Mouse (Mus musculus) gastrocnemius, postnatal 36 days (tissue): ENCODE results near the gene Tmem52b. TPM values are rescaled to one million over a fixed set of nuclear protein-coding genes. Genes with fewer than 3 reads are reported as not detected.
A peak's percentile ranks its signal among the peaks of the same experiment; 100 is the strongest.

Experiments
- DNase-seq, 2 experiments: peaks; one replicate each; pipeline ENCODE4 v3.0.0; 2022
- intact Hi-C: fragments of 180-260 bp; cut with DNase I; formaldehyde crosslinking; loops from one replicate; pipeline ENCODE4 v1.15.1; 2025
- total RNA-seq, 2 experiments: library from RNA; stranded (reverse); gene quantifications; 2 replicates each; pipeline ENCODE4 v1.2.3; 2021

Gene Tmem52b
- total RNA-seq, 2 experiments from 2014 or later, result not detected

GRCm38 (mm10) chr6:129529605-129530004 is 17.2 kb downstream of the Tmem52b start:
- intact Hi-C loops, result loop anchor here (5.0 to 10.0 kb wide), 2 partner anchors 685 to 767 kb away; no protein-coding TSS in a partner anchor

GRCm38 (mm10) chr6:129530261-129530660 is 17.9 kb downstream of the Tmem52b start:
- intact Hi-C loops, result loop anchor here (5.0 to 10.0 kb wide), 2 partner anchors 685 to 768 kb away; no protein-coding TSS in a partner anchor
- DNase-seq, result no peak

More at GRCm38 (mm10) chr6:129529605-129530004, 17.2 kb downstream of the Tmem52b start:
- no peak for DNase-seq

DNA sequence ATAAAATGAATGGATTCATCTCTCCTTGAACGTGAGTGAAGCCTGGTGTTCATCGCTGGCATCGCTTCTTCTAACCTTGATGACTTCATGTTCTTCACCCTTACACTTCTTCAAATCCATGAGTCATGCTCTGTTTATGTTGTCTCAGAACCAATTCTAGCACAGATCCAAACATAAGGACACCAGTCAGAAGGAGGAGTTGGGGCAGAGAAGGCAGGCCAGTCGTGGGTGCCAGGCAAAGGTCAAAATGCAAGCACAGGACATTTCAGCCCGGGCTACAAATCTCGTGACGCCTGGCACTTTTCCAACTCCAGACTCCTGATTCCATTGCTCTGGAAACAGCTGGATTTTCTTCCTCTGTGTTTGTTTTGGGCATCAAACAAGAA is 20.2 kb downstream of the Tmem52b start:
- intact Hi-C loops, result loop anchor here (5.0 to 10.0 kb wide), 2 partner anchors 688 to 770 kb away; no protein-coding TSS in a partner anchor

GRCm38 (mm10) chr6:129532942-129533860 is 20.8 kb downstream of the Tmem52b start, which contains the start of gene Gabarapl1:
Gene Gabarapl1 (plus strand): TSS chr6:129533160.
- intact Hi-C loops, result loop anchor here (5.0 to 10.0 kb wide), 2 partner anchors 688 to 771 kb away; no protein-coding TSS in a partner anchor
- peak; percentile 75 to 80 for DNase-seq

More for the DNA sequence above, 20.2 kb downstream of the Tmem52b start:
- peak; percentile 56 to 63 for DNase-seq

- no peak for DNase-seq
- intact Hi-C loops, result loop anchor here (5.0 to 10.0 kb wide), 2 partner anchors 689 to 772 kb away; no protein-coding TSS in a partner anchor
Observed at GRCm38 (mm10) chr6:129534057-129534456, 21.7 kb downstream of the Tmem52b start.

DNA sequence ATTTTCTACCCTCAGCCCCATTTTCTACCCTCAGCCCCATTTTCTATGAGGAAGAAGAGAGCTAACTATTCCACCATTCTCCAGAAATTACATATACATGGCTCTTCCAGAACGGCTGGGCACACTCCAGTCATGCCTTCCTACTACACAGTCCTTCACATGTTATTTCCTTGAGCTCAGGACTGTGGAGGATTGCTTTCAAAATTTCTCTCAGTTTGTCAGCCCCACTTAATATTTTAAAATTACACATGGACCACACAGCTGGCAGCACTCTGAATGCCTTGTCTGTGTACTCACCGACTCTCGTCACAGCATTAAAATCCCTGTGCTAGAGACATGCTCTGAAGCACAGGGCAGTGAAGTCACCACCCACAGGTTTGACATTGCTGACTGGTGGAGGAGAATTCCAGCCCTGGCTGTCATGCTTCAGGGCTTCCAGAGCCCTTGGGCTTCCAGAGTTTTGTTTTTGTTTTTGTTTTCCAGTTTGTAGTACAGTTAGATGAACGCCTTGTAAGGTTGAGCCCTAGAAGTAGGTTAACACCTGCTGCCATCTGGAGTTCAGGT is 22.4 kb downstream of the Tmem52b start:
- intact Hi-C loops, result loop anchor here (5.0 to 10.0 kb wide), 2 partner anchors 690 to 772 kb away; no protein-coding TSS in a partner anchor
- no peak for DNase-seq

GRCm38 (mm10) chr6:129535723-129536122 is 23.4 kb downstream of the Tmem52b start:
- intact Hi-C loops, result loop anchor here (10.0 kb wide), 1 partner anchor 691 kb away; no protein-coding TSS in a partner anchor
- no peak for DNase-seq

DNA sequence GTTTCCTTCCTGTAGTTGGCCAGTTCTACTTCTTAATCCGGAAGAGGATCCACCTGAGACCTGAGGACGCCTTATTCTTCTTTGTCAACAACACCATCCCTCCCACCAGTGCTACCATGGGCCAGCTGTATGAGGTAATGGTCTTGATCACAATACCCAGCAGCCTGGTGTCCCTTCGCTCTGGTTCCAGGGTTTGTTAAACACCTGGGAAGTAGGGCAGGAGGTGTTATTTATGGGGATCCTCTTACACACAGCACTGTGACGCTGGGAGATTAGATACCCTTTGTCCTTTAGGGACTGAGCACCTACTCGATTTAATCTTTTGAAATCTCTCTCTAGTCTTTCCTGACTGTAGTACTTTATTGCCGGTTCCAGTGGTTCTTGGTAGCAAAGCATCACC is 26.2 kb downstream of the Tmem52b start:
- intact Hi-C loops, result loop anchor here (10.0 kb wide), 1 partner anchor 694 kb away; no protein-coding TSS in a partner anchor
- DNase-seq, result no peak

GRCm38 (mm10) chr6:129541931-129542330 is 29.6 kb downstream of the Tmem52b start:
- intact Hi-C loops, result no loop called here
- no peak for DNase-seq

DNA sequence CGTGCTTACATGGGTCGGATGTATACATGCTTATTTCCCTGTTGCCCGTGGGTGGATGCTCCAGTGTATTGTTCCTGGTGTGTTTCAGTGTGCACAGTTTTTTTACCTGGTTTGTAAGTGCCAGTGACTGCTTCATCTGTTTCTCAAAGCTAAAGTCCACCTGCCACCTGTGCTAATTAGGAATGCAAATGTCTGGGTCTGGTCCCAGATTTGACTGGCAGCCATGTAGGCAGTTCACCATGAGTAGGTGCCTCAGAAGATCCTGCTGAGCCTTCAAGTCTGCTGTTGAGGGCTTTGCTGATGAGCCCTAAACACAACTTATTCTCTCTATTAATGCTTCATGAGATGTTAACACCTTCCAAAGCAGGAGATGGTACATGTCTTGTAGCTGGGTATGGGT is 30.2 kb downstream of the Tmem52b start:
- no peak for DNase-seq

DNA sequence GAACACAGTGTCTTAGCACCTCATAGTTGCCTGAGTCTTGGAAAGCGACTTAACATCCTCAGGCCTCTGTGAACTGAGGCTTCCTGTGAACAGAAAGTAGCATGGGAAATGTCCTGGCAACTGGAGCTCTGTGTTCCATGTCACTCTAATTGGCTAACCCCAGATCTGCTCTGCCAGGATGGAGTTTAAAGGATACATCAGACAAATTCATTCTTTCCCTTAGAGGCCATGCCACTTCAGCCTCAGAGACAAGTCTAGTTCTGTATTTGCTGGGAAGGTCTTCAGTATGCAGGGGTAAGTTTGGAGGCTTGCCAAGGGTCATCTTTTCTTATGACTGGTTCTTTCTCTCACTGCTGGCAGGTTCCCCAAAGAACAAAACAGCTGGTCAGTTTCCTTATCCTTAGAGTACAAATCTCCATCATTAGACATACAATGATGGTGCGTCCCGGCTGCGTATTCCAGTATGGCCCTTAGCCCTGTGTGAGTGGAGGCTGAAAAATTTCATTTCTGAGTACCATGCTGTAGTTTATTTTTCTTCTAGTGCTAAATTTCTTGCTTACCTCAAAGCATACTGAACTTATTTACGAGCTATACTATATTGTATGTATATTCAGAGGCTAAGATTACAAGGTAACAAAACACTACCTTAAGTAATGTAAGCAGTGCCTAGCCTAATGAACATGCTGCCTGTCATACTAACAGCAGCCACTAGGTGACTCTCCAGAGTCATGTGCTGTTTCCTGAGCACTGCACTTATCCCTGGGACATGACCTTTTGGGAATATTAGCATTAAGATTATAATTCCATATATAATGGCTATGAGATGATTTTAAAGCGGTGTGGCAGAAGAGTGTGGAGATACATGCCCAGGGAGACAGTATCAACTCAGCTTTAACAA is 31.6 kb downstream of the Tmem52b start:
- intact Hi-C loops, result no loop called here

More for the DNA sequence above, 30.2 kb downstream of the Tmem52b start:
- intact Hi-C loops, result no loop called here

DNA sequence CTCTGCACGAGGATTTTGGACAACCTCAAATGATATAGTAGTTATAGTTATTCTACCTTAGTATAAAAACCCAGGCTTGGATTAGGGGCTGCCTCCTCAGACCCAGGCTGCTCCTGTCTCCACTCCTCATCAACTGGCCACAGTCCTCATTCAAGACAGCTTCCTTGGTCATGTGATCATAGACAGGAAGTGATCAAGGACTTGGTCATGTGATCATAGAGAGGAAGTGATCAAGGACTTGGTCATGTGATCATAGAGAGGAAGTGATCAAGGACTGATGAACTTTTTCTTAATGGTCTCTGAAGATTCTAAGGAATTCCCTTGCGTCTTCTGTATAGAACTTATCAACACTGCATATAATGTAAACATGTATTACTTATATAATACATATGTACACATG is 34.9 kb downstream of the Tmem52b start:
- intact Hi-C loops, result no loop called here
- no peak for DNase-seq

More for the DNA sequence above, 31.6 kb downstream of the Tmem52b start:
- peak in 1 of 2 experiments; percentile 44 for DNase-seq

DNA sequence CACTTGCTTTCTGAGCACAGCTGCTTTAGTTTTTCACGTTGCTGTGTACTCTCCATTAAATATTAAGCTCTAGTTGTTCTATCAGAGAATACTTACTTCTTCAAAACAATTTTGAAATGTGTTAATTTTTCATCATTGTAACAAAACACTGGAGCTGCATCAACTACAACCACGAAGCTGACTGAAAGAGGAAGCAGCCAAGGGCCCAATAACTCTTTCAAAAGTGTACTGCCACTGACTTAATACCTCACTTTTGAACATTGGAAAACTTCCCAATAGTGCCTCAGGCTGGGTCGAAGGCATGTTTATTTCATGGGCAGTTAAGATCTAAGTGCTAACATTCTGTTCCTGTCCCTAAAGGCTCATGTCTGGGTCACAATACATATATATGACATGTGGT is 35.7 kb downstream of the Tmem52b start:
- intact Hi-C loops, result no loop called here
- DNase-seq, result no peak

GRCm38 (mm10) chr6:129557298-129558023 is 45.1 kb downstream of the Tmem52b start:
- intact Hi-C loops, result no loop called here

GRCm38 (mm10) chr6:129558946-129559640 is 46.7 kb downstream of the Tmem52b start:
- intact Hi-C loops, result no loop called here
- DNase-seq, result peak; percentile 40 to 51

More at GRCm38 (mm10) chr6:129557298-129558023, 45.1 kb downstream of the Tmem52b start:
- no peak for DNase-seq

- DNase-seq, result no peak
- intact Hi-C loops, result no loop called here
Observed at GRCm38 (mm10) chr6:129559641-129560027, 47.3 kb downstream of the Tmem52b start.

- intact Hi-C loops, result no loop called here
- DNase-seq, result no peak
Observed at GRCm38 (mm10) chr6:129565257-129565656, 52.9 kb downstream of the Tmem52b start.
